Mouse (Mus musculus) heart, adult 18-20 months (tissue): Measurements from ENCODE around the gene Cenpp. TPM values are rescaled to one million over a fixed set of nuclear protein-coding genes. Genes with fewer than 3 reads are reported as not detected.

Source experiments
- DNase-seq, 2 experiments: peaks; one replicate each; pipeline ENCODE4 v3.0.0; 2021 to 2022; ENCODE audit warnings: mixed read lengths in 1 of 2
- total RNA-seq, 2 experiments: library from RNA; stranded (reverse); gene quantifications; 2 replicates each; pipeline ENCODE4 v1.2.3; 2021

The Cenpp gene
- total RNA-seq, 2 experiments from 2014 or later, result 2.4 to 2.8 TPM

GRCm38 (mm10) chr13:49526235-49526634, 126.3 kb downstream of the Cenpp start:
- no peak for DNase-seq

GRCm38 (mm10) chr13:49518761-49519160, 133.8 kb downstream of the Cenpp start:
- no peak for DNase-seq

GRCm38 (mm10) chr13:49507176-49507575, 145.4 kb downstream of the Cenpp start:
- DNase-seq, result peak; percentile 57 to 59

- DNase-seq, result peak; percentile 13 to 54
Measured at GRCm38 (mm10) chr13:49505776-49506175, 146.8 kb downstream of the Cenpp start.

- DNase-seq, result peak in 1 of 2 experiments; percentile 27
Measured at GRCm38 (mm10) chr13:49504510-49504909, 148.1 kb downstream of the Cenpp start, which contains the start of gene Ecm2. Gene Ecm2 (plus strand): TSS chr13:49504810.

- peak in 1 of 2 experiments; percentile 54 for DNase-seq
Measured at GRCm38 (mm10) chr13:49492376-49493368, 159.9 kb downstream of the Cenpp start, which contains the start of gene Tes3-ps. Gene Tes3-ps (plus strand): TSS chr13:49493318.

- no peak for DNase-seq
Measured at GRCm38 (mm10) chr13:49485388-49485787, 167.2 kb downstream of the Cenpp start.

GRCm38 (mm10) chr13:49480551-49480950, 172.0 kb downstream of the Cenpp start:
- peak; percentile 36 to 73 for DNase-seq

- DNase-seq, result peak; percentile 92 to 95
Measured at GRCm38 (mm10) chr13:49480057-49480456, 172.5 kb downstream of the Cenpp start.

- peak; percentile 72 to 74 for DNase-seq
Measured at GRCm38 (mm10) chr13:49479399-49479798, 173.2 kb downstream of the Cenpp start.

- no peak for DNase-seq
Measured at GRCm38 (mm10) chr13:49478851-49479374, 173.7 kb downstream of the Cenpp start.

GRCm38 (mm10) chr13:49477887-49478286, 174.7 kb downstream of the Cenpp start:
- DNase-seq, result no peak

- DNase-seq, result no peak
Measured at GRCm38 (mm10) chr13:49472676-49473005, 179.9 kb downstream of the Cenpp start.

GRCm38 (mm10) chr13:49471981-49472675, 180.5 kb downstream of the Cenpp start:
- no peak for DNase-seq

GRCm38 (mm10) chr13:49470806-49471205, 181.8 kb downstream of the Cenpp start:
- peak; percentile 79 to 80 for DNase-seq

GRCm38 (mm10) chr13:49470319-49470718, 182.3 kb downstream of the Cenpp start:
- DNase-seq, result peak in 1 of 2 experiments; percentile 54

GRCm38 (mm10) chr13:49469002-49469401, 183.6 kb downstream of the Cenpp start:
- no peak for DNase-seq

GRCm38 (mm10) chr13:49467585-49467984, 185.0 kb downstream of the Cenpp start:
- no peak for DNase-seq

- peak; percentile 80 to 83 for DNase-seq
Measured at GRCm38 (mm10) chr13:49466393-49467075, 186.1 kb downstream of the Cenpp start.

GRCm38 (mm10) chr13:49465875-49466274, 186.7 kb downstream of the Cenpp start:
- no peak for DNase-seq

GRCm38 (mm10) chr13:49462921-49463320, 189.7 kb downstream of the Cenpp start:
- no peak for DNase-seq
